Mouse (Mus musculus) liver, postnatal 0 days (tissue): ENCODE results near the gene Bnc2.

Experiments
- CTCF ChIP-seq: sonication (generic); IDR thresholded peaks from 2 replicates; pipeline ENCODE4 v1.5.1; 2016; ENCODE audit warnings: antibody characterized with exemption, low read depth
- EP300 ChIP-seq: IDR thresholded peaks from 2 replicates; pipeline ENCODE4 v1.6.1; 2016; ENCODE audit warnings: antibody characterized with exemption, low read depth, mild to moderate bottlenecking

DNA sequence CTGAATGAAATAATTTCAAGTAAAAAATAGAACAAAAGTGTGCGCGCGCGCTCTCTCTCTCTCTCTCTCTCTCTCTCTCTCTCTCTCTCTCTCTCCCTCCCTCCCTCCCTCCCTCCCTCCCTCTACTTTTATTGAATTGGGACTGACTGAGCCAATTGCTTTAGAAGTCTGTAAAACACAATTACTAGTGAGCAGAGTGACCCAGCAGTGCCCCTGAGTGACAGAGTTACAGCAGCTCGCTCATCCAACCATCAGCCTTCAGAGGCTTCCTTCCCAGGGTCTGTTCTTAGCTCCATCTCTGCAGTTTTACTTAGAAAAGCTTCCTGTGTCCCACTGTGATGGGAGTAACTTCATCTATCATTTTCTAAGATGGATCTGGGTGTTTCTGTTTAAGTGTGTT, 389.9 kb downstream of the Bnc2 start:
- TF ChIP-seq CTCF (no peak), EP300 (no peak)
